Mouse (Mus musculus) hindbrain, embryonic 15.5 days (tissue): Measurements from ENCODE around the gene Tmem138. TPM values are rescaled to one million over a fixed set of nuclear protein-coding genes. Genes with fewer than 3 reads are reported as not detected.
"Not testable (repeated sequence)": the region's sequence is repeated elsewhere in the genome, so short reads cannot be mapped to it uniquely, and the experiment has no call there.

Experiments used
- ATAC-seq: fragments of 200-750 bp; cut with Nextera tagmentation; 2 replicates; pipeline ENCODE4 v1.8.0; 2017; ENCODE audit warnings: low read depth, moderate number of reproducible peaks, moderate TSS enrichment; ENCODE audit not compliant: low FRiP score
- H3K27ac ChIP-seq: fragments of 300-500 bp; sonication (generic); replicated peaks from 2 replicates; pipeline ENCODE4 v1.5.1; 2015; ENCODE audit warnings: mild to moderate bottlenecking, inconsistent platforms
- H3K27me3 ChIP-seq: fragments of 300-500 bp; sonication (generic); 2 replicates; pipeline ENCODE4 v1.6.1; 2015; ENCODE audit warnings: control low read depth, inconsistent platforms
- H3K36me3 ChIP-seq: fragments of 300-500 bp; sonication (generic); 2 replicates; pipeline ENCODE4 v1.6.1; 2015; ENCODE audit warnings: control low read depth, inconsistent platforms
- H3K4me1 ChIP-seq: fragments of 300-500 bp; sonication (generic); replicated peaks from 2 replicates; pipeline ENCODE4 v1.6.1; 2015; ENCODE audit warnings: control low read depth, inconsistent platforms
- H3K4me2 ChIP-seq: fragments of 300-500 bp; sonication (generic); 2 replicates; pipeline ENCODE4 v1.6.1; 2015; ENCODE audit warnings: moderate library complexity, mild to moderate bottlenecking, inconsistent platforms
- H3K4me3 ChIP-seq: fragments of 300-500 bp; sonication (generic); 2 replicates; pipeline ENCODE4 v1.5.1; 2015; ENCODE audit warnings: mild to moderate bottlenecking, inconsistent platforms
- H3K9ac ChIP-seq: fragments of 300-500 bp; sonication (generic); 2 replicates; pipeline ENCODE4 v1.6.1; 2015; ENCODE audit warnings: inconsistent platforms
- H3K9me3 ChIP-seq: fragments of 300-500 bp; sonication (generic); 2 replicates; pipeline ENCODE4 v1.6.1; 2016; ENCODE audit warnings: control low read depth, inconsistent platforms
- WGBS: fragments of 180-500 bp; shearing (Covaris S2); methylation state at CpG from one replicate; pipeline ENCODE4 v1.1.7; 2015; 5-methylcytosine and 5-hydroxymethylcytosine counted together
- polyA plus RNA-seq: library from polyadenylated mRNA; unstranded; fragments of >200 nt; fragmentation: Nextera tagmentation; extraction: Ambion mirVana; gene quantifications from 2 replicates; pipeline ENCODE4 v1.2.1, GENCODE M21; 2015

Gene Tmem138
- polyA plus RNA-seq, 1 experiment from 2014 or later, result 41.4 TPM

DNA sequence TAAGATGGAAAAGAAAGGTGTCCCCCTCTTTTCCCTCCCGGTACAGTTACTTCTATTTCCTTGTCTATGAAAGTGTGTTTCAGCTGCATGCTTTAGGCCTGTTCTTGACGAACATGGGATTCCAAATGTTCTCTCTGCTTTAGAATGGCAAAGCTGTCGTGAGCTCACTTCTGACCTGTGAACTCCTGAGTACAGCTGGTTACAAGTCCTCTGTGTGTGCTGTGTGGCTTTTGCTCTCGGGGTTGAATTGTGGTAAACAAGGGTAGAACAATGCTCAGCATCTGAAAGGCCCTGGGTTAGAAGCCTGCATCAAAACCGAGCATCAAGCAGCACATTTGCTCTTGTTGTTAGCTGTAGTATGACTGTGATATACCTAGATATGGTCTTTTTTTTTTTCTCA is 14.8 kb downstream of the Tmem138 start:
- no peak overlapping the region for H3K4me2 ChIP-seq
- no peaks in the 10 kb centered on the region for H3K36me3 ChIP-seq
- H3K9ac ChIP-seq, result no peak overlapping the region
- no peaks in the 10 kb centered on the region for H3K4me1 ChIP-seq
- no peaks in the 10 kb centered on the region for H3K9me3 ChIP-seq
- ATAC-seq, result no peak
- no peaks in the 10 kb centered on the region for H3K27me3 ChIP-seq
- H3K4me3 ChIP-seq, result no peak overlapping the region
- 58% methylated on average over 5 of the region's 5 CpGs for WGBS
- no peak overlapping the region for H3K27ac ChIP-seq

GRCm38 (mm10) chr19:10561558-10562314 is 15.4 kb downstream of the Tmem138 start:
- ATAC-seq, result no peak
- H3K9ac ChIP-seq, result no peak overlapping the region

DNA sequence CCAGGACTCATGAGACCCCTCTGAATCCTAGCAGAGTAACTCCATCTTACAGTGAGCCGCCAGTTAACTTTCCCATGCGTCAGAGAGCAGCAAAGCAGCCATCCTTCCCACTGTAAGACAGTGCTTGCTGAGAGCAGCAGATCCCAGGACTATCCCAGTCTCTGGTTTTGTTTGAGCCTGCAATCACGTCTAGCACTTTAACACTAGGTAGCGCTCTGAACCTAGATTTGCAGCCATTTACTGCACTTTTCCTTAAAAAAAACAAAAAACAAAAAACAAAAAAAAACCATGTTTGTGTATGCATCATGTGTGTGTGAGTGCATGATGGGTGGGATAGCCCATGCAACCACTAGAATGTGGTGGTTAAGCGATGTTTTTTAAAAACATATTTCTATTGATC is 17.1 kb downstream of the Tmem138 start:
- no peak overlapping the region for H3K4me2 ChIP-seq
- 41% methylated on average over 5 of the region's 5 CpGs for WGBS
- H3K4me3 ChIP-seq, result no peak overlapping the region
- ATAC-seq, result no peak
- H3K4me1 ChIP-seq, result peaks cover 9% of the 10 kb centered on the region
- no peak overlapping the region for H3K27ac ChIP-seq
- H3K9ac ChIP-seq, result no peak overlapping the region
- no peaks in the 10 kb centered on the region for H3K36me3 ChIP-seq
- no peaks in the 10 kb centered on the region for H3K9me3 ChIP-seq
- H3K27me3 ChIP-seq, result no peaks in the 10 kb centered on the region

More at GRCm38 (mm10) chr19:10561558-10562314, 15.4 kb downstream of the Tmem138 start:
- H3K4me1 ChIP-seq, result peaks cover under 1% of the 10 kb centered on the region; the same call in 1 of the 2 replicates
- H3K4me2 ChIP-seq, result no peak overlapping the region
- H3K4me3 ChIP-seq, result no peak overlapping the region
- no peaks in the 10 kb centered on the region for H3K36me3 ChIP-seq
- H3K27ac ChIP-seq, result no peak overlapping the region
- H3K9me3 ChIP-seq, result no peaks in the 10 kb centered on the region
- 66% methylated on average over 6 of the region's 6 CpGs for WGBS
- H3K27me3 ChIP-seq, result no peaks in the 10 kb centered on the region

- not testable (repeated sequence) for ATAC-seq, H3K27me3 ChIP-seq, H3K4me2 ChIP-seq, H3K9me3 ChIP-seq, H3K9ac ChIP-seq, H3K27ac ChIP-seq, H3K36me3 ChIP-seq, H3K4me3 ChIP-seq
- WGBS, result 72% methylated on average over 4 of the region's 4 CpGs
- peaks cover 23% of the 10 kb centered on the region for H3K4me1 ChIP-seq
These were observed 19.3 kb downstream of the Tmem138 start for GRCm38 (mm10) chr19:10557837-10558375.

DNA sequence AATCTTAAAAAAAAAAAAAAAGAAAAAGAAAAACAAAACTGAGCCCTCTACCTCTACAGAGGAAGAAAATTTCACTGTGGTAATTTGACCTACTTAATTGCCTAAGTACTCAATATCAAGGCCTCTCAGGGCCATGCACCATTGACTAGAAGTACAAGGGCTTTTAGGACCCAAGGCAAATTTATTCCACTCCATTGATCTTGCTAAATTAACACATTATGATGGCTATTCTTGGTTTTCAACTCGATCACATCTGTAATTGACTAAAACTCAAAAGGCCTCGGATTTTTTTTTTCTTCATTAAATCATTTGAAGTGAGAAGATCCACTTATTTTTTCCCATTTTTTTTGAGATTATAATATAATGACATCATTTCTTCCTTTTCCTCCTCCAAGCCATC is 19.7 kb downstream of the Tmem138 start:
- H3K9me3 ChIP-seq, result no peaks in the 10 kb centered on the region

GRCm38 (mm10) chr19:10557001-10557400 is 20.2 kb downstream of the Tmem138 start:
- H3K9me3 ChIP-seq, result no peaks in the 10 kb centered on the region
- peaks cover 23% of the 10 kb centered on the region for H3K4me1 ChIP-seq
- H3K4me3 ChIP-seq, result no peak overlapping the region
- no peak for ATAC-seq
- H3K4me2 ChIP-seq, result no peak overlapping the region
- no peaks in the 10 kb centered on the region for H3K27me3 ChIP-seq
- 72% methylated on average over 2 of the region's 2 CpGs for WGBS
- no peak overlapping the region for H3K27ac ChIP-seq
- no peak overlapping the region for H3K9ac ChIP-seq
- H3K36me3 ChIP-seq, result peaks cover 16% of the 10 kb centered on the region

More for the DNA sequence above, 19.7 kb downstream of the Tmem138 start:
- WGBS, result 68% methylated on average over 2 of the region's 2 CpGs
- Histone ChIP-seq H3K9ac (no peak overlapping the region), H3K4me1 (peaks cover 23% of the 10 kb centered on the region), H3K4me2 (no peak overlapping the region), H3K4me3 (no peak overlapping the region), H3K27ac (no peak overlapping the region), H3K27me3 (no peaks in the 10 kb centered on the region), H3K36me3 (peaks cover 12% of the 10 kb centered on the region)
- ATAC-seq, result no peak

- no peaks in the 10 kb centered on the region for H3K9me3 ChIP-seq
- H3K27me3 ChIP-seq, result no peaks in the 10 kb centered on the region
- peak within 1 kb of the TSS; percentile 89 for H3K4me2 ChIP-seq
- ATAC-seq, result peak; percentile 98
- H3K36me3 ChIP-seq, result peaks cover 27% of the 10 kb centered on the region
- peak within 1 kb of the TSS; percentile 62 for H3K4me3 ChIP-seq
- H3K27ac ChIP-seq, result peak within 1 kb of the TSS; percentile 89
- peaks cover 23% of the 10 kb centered on the region for H3K4me1 ChIP-seq
- WGBS, result under 1% methylated on average over 43 of the region's 43 CpGs
- H3K9ac ChIP-seq, result peak within 1 kb of the TSS; percentile 67
These were observed 21.3 kb downstream of the Tmem138 start, which contains the start of gene Tmem216 for GRCm38 (mm10) chr19:10555624-10556510. Gene Tmem216, minus strand, starts transcription at chr19:10556238.

DNA sequence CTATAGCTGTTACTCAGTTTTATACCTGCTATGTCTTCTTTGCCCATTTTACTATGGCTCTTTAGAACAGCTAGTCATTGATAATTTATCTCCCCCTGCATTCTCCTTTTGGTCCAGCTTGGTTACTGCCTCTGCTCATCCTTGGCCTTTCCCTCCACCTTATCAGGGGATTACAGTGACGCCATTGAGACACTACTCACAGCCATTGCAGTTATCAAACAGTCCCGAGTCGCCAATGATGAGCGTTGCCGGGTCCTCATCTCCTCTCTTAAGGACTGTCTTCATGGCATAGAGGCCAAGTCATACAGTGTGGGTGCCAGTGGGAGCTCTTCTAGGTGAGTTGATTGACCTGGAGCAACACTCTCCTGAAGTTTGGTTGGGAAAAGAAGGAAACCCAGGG is 37.7 kb downstream of the Tmem138 start:
- Histone ChIP-seq H3K36me3 (peaks cover 87% of the 10 kb centered on the region), H3K9ac (no peak overlapping the region), H3K27me3 (no peaks in the 10 kb centered on the region), H3K4me2 (no peak overlapping the region), H3K27ac (no peak overlapping the region), H3K4me3 (no peak overlapping the region), H3K4me1 (no peaks in the 10 kb centered on the region), H3K9me3 (no peaks in the 10 kb centered on the region)
- 95% methylated on average over 5 of the region's 5 CpGs for WGBS
- ATAC-seq, result no peak

GRCm38 (mm10) chr19:10530082-10530481 is 47.1 kb downstream of the Tmem138 start:
- Histone ChIP-seq H3K27me3 (no peaks in the 10 kb centered on the region), H3K36me3 (peaks cover 53% of the 10 kb centered on the region), H3K9me3 (no peaks in the 10 kb centered on the region), H3K4me3 (no peak overlapping the region), H3K27ac (no peak overlapping the region), H3K9ac (no peak overlapping the region), H3K4me1 (peaks cover 21% of the 10 kb centered on the region), H3K4me2 (no peak overlapping the region)
- no peak for ATAC-seq
- WGBS, result 92% methylated on average over 1 of the region's 1 CpGs

DNA sequence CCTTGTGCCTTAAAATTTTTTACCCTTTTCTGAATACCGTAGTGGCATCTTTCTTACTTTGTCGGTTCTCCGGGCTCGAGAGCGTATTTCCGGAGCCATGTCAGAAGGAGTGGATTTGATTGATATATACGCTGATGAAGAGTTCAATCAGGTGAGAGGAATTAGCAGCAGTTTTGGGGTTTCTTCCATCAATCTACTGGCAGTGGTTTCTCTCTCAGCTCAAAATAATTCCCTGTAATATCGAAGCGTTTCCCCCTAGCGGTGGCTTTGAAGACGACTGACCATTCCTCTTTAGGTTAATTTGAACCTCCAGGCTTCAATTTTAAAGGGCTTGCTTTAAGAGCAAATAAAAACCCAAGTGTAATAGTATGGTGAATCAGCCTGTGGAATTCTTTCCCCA is 51.3 kb downstream of the Tmem138 start, which contains the start of gene Sdhaf2:
Gene Sdhaf2 (minus strand): TSS at position 233 of the 400 bp plus-strand sequence.
- Histone ChIP-seq H3K27me3 (no peaks in the 10 kb centered on the region), H3K4me1 (peaks cover 33% of the 10 kb centered on the region), H3K4me3 (peak within 1 kb of the TSS; percentile 94), H3K9ac (peak within 1 kb of the TSS; percentile 95), H3K4me2 (peak within 1 kb of the TSS; percentile 72), H3K27ac (peak within 1 kb of the TSS; percentile 98), H3K9me3 (no peaks in the 10 kb centered on the region), H3K36me3 (peaks cover 18% of the 10 kb centered on the region)
- ATAC-seq, result 0 out of 2 replicates have a peak, but pooled peaks have one; percentile 1
- 1% methylated on average over 11 of the region's 11 CpGs for WGBS

DNA sequence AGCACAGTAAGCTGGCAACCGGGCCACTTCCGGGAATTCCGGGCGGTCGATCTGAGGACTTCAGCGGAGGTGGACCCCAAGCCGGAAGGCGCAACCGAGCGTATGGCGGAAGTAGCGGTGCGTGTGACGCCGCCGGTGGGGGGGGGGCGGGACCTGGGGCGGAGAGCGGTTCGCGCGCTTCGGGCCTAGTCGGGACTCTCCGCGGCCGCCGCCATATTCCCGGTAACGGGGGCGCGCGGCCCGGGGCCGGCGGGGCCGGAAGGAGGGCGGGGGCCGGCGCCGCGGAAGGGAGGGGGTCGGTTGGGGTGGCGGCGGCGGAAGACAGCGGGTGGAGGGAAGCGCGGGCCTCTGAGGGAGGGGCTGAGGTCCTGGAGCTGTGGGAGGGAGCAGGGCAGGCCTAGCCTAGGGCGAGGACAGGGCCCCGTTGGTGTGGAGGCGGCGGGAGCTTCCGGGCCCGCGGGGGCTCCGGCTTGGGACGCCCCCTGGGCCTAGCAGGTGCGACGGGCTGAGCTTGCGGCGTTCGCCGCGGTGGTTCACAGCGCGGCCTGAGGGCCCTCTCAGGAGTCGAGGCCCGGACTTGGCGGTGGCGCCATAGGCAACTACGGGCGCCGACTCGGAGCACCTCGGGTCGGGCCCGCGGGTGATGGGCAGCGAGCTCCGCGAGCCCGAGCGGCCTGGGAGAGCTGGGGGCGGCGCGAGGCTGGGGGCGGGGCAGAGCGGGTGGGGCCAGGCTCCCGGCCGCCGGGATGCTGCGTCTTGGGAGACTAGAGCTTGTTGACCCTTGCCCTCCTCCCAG is 51.9 kb downstream of the Tmem138 start, which contains the start of gene Cpsf7:
Gene Cpsf7 (plus strand): TSS at position 161 of the 796 bp plus-strand sequence.
- under 1% methylated on average over 61 of the region's 93 CpGs for WGBS
- no peaks in the 10 kb centered on the region for H3K9me3 ChIP-seq
- peaks cover 33% of the 10 kb centered on the region for H3K4me1 ChIP-seq

More for the DNA sequence above, 51.9 kb downstream of the Tmem138 start, which contains the start of gene Cpsf7:
- peak within 1 kb of the TSS; percentile 94 for H3K4me3 ChIP-seq
- no peaks in the 10 kb centered on the region for H3K27me3 ChIP-seq
- H3K4me2 ChIP-seq, result peak within 1 kb of the TSS; percentile 72
- H3K36me3 ChIP-seq, result peaks cover 12% of the 10 kb centered on the region
- peak within 1 kb of the TSS; percentile 98 for H3K27ac ChIP-seq
- ATAC-seq, result peak; percentile 95
- H3K9ac ChIP-seq, result peak within 1 kb of the TSS; percentile 95
